Mouse (Mus musculus) olfactory bulb, adult 2 months (tissue): ENCODE measurements at regions not wholly inside any gene's neighbourhood (a gene's known extent, or its start where the extent isn't known, plus 50 kb on each side); places are given as distances from the start of the nearest gene placed in this dataset.

Experiments
- H3K27ac ChIP-seq: fragments of 200-500 bp; 2 replicates; pipeline ENCODE4 v1.5.1; 2012; ENCODE audit warnings: low read depth, low read length; ENCODE audit not compliant: insufficient read depth
- H3K4me1 ChIP-seq: fragments of 200-500 bp; 2 replicates; pipeline ENCODE4 v1.6.1; 2012; ENCODE audit warnings: low read length; ENCODE audit not compliant: control insufficient read depth, insufficient read depth
- H3K4me3 ChIP-seq: fragments of 200-500 bp; 2 replicates; pipeline ENCODE4 v1.5.1; 2012; ENCODE audit warnings: mild to moderate bottlenecking, low read depth, low read length, moderate library complexity; ENCODE audit not compliant: insufficient read depth
- CTCF ChIP-seq: fragments of 200-500 bp; IDR thresholded peaks from 2 replicates; pipeline ENCODE4 v1.5.1; 2012; ENCODE audit warnings: low read depth, mild to moderate bottlenecking, low read length, moderate library complexity; ENCODE audit not compliant: insufficient read depth
- POLR2A ChIP-seq: fragments of 200-500 bp; IDR thresholded peaks from 2 replicates; pipeline ENCODE4 v1.6.1; 2012; ENCODE audit warnings: mild to moderate bottlenecking, low read depth, low read length, moderate library complexity; ENCODE audit not compliant: insufficient read depth
- WGBS: fragments of 180-500 bp; shearing (Covaris S2); methylation state at CpG from one replicate; pipeline ENCODE4 v1.1.7; 2018; 5-methylcytosine and 5-hydroxymethylcytosine counted together

DNA sequence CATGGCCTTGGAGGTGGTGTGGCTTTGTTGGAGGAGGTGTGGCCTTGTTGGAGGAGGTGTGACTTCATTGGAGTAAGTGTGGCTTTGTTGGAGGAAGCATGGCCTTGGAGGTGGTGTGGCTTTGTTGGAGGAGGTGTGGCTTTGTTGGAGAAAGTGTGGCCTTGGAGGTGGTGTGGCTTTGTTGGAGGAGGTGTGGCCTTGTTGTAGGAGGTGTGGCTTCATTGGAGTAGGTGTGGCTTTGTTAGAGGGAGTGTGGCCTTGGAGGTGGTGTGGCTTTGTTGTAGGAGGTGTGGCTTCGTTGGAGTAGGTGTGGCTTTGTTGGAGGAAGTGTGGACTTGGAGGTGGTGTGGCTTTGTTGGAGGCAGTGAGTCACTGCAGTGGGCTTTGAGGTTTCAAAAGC lies 385.0 kb downstream of the Ajap1 start:
- 76% methylated on average over 1 of the region's 1 CpGs for WGBS

DNA sequence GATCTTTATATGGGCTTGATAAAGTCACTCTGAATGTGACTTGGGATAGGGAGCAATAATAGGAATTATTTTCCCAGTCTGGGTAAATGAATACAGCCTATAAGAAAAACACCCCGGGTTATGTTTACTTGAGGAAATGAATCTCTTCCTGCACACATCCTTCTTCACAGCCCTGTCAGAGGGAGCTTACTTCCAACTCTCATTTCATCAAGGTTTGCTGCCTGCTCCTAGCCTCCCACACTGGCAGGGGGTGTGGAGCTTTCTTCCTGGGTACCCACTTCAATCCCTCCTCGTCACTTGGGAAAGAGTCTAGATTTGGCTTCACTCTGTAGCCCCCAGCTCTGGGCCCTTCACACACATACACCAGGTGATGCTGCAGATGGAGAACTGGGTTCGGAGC lies 389.5 kb downstream of the Ajap1 start:
- H3K4me1 ChIP-seq: no peaks in the 10 kb centered on the region
- no peak overlapping the region for H3K27ac ChIP-seq
- no peak overlapping the region for H3K4me3 ChIP-seq
- 76% methylated on average over 3 of the region's 3 CpGs for WGBS
- TF ChIP-seq CTCF (no peak), POLR2A (no peak)

More for the DNA sequence above, 385.0 kb downstream of the Ajap1 start:
- Histone ChIP-seq H3K27ac (no peak overlapping the region), H3K4me3 (no peak overlapping the region), H3K4me1 (no peaks in the 10 kb centered on the region)
- no peak for TF ChIP-seq CTCF
- no peak for TF ChIP-seq POLR2A

GRCm38 (mm10) chr4:153082166-153082565 lies 400.4 kb downstream of the Ajap1 start:
- Histone ChIP-seq H3K27ac (no peak overlapping the region), H3K4me1 (peaks cover 12% of the 10 kb centered on the region), H3K4me3 (no peak overlapping the region)
- WGBS: 45% methylated on average over 14 of the region's 14 CpGs
- TF ChIP-seq CTCF (no peak), POLR2A (no peak)

GRCm38 (mm10) chr4:153074590-153074989 lies 408.0 kb downstream of the Ajap1 start:
- TF ChIP-seq POLR2A (no peak), CTCF (no peak)
- H3K4me3 ChIP-seq: no peak overlapping the region
- 81% methylated on average over 3 of the region's 3 CpGs for WGBS
- peaks cover 6% of the 10 kb centered on the region for H3K4me1 ChIP-seq
- H3K27ac ChIP-seq: no peak overlapping the region

DNA sequence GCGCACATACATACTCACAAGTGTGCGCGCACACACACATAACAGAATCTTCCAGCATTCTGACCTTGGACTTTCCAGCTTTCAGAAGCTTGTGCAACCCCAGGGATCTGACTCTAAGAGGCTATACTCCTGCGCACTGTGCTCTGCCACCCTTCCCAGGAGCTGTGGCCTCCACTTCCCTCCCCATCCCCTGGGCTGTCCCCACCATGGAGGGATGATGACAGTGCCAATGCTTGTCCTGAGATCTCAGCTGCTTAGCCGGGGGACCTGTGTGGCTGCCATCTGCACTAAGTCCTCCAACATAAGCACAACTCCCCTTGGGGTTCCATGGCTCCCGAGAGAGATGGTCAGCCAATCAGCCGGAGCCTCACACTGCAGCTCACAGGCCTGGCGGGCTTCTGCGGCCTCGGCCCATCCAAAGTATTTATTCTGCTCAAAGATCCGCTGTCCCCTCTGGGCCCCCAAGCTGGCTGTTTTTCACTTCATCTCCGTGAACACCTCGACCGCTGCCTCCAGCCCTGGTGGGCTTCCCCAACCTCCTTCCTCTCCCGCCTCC lies 412.3 kb downstream of the Ajap1 start:
- no peak overlapping the region for H3K27ac ChIP-seq
- no peak for TF ChIP-seq CTCF
- no peak for TF ChIP-seq POLR2A
- H3K4me3 ChIP-seq: no peak overlapping the region
- 79% methylated on average over 15 of the region's 15 CpGs for WGBS
- no peaks in the 10 kb centered on the region for H3K4me1 ChIP-seq

DNA sequence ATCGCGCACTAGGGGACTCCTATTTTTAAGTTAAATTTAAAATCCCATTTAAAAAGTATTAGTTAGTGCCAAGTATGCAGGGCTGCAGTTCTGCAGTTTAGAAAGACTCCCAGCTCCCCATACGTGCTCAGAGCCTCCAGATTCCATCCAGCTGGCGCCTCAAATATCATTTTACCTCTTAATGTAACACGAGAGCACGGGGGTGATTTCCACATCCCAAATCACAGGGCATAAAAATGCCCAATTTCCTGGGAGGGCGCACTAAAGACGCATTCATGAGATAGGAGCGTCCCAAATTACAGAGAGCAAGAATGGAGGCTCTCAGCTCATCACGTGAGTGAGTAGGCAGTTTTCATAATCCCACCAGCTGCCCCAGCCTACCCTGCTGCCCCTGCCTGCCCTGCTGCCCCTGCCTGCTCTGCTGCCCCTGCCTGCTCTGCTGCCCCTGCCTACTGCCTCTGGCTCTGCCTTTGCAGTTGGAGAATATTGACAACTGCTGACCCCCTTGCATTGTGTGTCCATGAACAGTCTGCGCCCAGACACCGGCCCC lies 414.1 kb downstream of the Ajap1 start:
- peaks cover 6% of the 10 kb centered on the region for H3K4me1 ChIP-seq
- no peak overlapping the region for H3K4me3 ChIP-seq
- no peak for TF ChIP-seq POLR2A
- TF ChIP-seq CTCF: no peak
- WGBS: 71% methylated on average over 12 of the region's 12 CpGs
- no peak overlapping the region for H3K27ac ChIP-seq

GRCm38 (mm10) chr4:153064021-153064605 lies 418.5 kb downstream of the Ajap1 start:
- Histone ChIP-seq H3K4me3 (no peak overlapping the region), H3K4me1 (peaks cover 6% of the 10 kb centered on the region), H3K27ac (no peak overlapping the region)
- WGBS: 41% methylated on average over 14 of the region's 14 CpGs
- TF ChIP-seq CTCF: no peak
- TF ChIP-seq POLR2A: no peak

- TF ChIP-seq CTCF: no peak
- no peak for TF ChIP-seq POLR2A
- Histone ChIP-seq H3K4me3 (no peak overlapping the region), H3K27ac (no peak overlapping the region), H3K4me1 (peaks cover 6% of the 10 kb centered on the region)
- WGBS: 83% methylated on average over 9 of the region's 9 CpGs
Measured at GRCm38 (mm10) chr4:153063402-153063801, 419.2 kb downstream of the Ajap1 start.

GRCm38 (mm10) chr4:153058152-153058551 lies 424.5 kb downstream of the Ajap1 start:
- no peak for TF ChIP-seq CTCF
- TF ChIP-seq POLR2A: no peak
- WGBS: 85% methylated on average over 12 of the region's 12 CpGs

GRCm38 (mm10) chr4:153023711-153024110 lies 458.9 kb downstream of the Ajap1 start:
- Histone ChIP-seq H3K4me3 (no peak overlapping the region), H3K27ac (no peak overlapping the region), H3K4me1 (peaks cover 8% of the 10 kb centered on the region; the same call in 1 of the 2 replicates)
- TF ChIP-seq POLR2A: no peak
- TF ChIP-seq CTCF: no peak

More at GRCm38 (mm10) chr4:153058152-153058551, 424.5 kb downstream of the Ajap1 start:
- no peaks in the 10 kb centered on the region for H3K4me1 ChIP-seq
- H3K27ac ChIP-seq: no peak overlapping the region
- no peak overlapping the region for H3K4me3 ChIP-seq
